Mouse (Mus musculus) regulatory T cell (primary cell): ENCODE data around the gene Nmnat1.
"Not testable (repeated sequence)": the region's sequence is repeated elsewhere in the genome, so short reads cannot be mapped to it uniquely, and the experiment has no call there.

Experiments used
- in situ Hi-C: fragments of 300-600 bp; cut with MboI, MseI; formaldehyde crosslinking; loops from one replicate; pipeline ENCODE4 v1.15.1; 2025; ENCODE audit warnings: high pct_unique_total_duplicates

The Nmnat1 gene

GRCm38 (mm10) chr4:149491151-149491550 lies 6.1 kb upstream of the Nmnat1 start:
- in situ Hi-C loops, result no loop called here

DNA sequence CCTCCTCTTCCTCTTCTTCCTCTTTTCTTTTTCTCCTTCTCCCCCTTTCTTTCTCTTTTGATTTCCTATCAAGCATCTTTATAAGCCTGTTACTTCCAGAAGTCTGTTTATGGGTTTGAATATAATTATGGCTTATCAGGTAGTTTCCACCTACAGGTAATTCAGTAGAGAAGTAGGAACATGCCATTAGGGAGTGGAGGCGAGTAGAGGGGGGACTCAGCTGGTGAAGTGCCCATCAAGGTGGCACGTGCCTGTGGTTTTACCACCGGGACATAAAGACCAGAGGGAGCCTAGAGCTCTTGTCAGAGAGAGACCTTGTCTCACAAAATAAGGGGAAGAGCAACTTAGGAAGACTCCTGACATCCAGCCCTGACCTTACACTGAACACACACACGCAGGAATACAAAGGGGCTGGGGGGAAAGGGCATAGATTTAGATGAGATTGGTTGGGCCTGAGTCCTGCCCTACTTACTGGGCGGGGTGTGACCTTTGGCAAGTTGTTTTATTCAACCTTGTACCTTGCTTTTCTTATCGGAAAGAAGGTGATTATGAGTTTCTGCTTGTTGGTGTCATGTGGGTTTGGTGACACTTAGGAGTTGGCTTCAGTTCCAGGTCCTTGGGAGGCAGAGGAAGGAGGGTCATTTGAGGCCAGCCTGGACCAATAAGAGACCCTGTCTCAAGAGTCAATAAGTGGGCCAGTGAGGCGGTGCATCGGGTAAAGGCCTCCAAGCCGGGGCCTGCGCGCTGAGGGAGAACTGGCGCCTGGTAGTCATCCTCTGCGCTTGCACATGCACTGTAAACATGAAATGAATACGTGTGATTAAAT lies 4.6 kb upstream of the Nmnat1 start:
- in situ Hi-C loops, result no loop called here

- in situ Hi-C loops, result no loop called here
These were observed 2.7 kb upstream of the Nmnat1 start for GRCm38 (mm10) chr4:149487729-149488128.

DNA sequence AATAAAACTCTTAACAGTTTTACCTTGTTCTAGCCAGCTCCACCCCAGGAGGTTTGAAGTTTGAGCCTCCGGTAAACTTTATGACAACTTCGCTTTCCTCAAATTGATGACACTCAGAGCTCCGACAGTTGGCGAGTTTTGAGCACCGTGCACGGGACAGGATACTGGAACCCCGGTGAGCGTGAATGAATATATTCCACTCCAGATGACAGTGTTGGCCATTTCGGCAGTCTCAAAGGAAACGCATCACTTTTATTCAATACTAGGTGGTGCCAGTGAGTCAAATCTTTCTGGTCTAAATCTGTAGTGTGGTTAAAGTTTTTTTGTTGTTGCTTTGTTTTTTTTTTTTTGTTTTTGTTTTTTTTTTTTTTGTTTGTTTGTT lies 814 bp upstream of the Nmnat1 start:
- in situ Hi-C loops, result no loop called here

- in situ Hi-C loops, result no loop called here
These were observed 436 bp downstream of the Nmnat1 start for GRCm38 (mm10) chr4:149484566-149484965.

DNA sequence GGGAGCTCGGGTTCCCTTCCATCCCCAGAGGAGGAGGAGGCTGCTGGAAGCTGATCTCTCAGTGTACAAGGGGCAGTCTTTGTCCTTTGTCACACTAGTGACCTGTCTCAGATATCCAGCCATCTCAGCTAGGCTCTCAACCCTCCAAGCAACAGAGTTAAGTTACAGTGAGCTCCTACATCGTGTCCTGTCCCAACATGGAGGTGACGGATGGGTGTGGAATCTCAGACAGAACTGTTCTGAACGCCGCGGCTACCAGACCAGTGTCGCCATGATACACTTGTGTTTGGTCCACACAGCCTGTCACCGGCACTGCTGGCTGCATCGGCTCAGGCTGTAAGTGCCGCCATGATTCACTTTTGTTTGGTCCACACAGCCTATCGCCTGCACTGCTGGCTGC lies 7.9 kb downstream of the Nmnat1 start, which contains the start of gene Tmem274:
Tmem274 (plus strand) TSS at position 301 of the 400 bp plus-strand sequence.
- in situ Hi-C loops, result no loop called here

DNA sequence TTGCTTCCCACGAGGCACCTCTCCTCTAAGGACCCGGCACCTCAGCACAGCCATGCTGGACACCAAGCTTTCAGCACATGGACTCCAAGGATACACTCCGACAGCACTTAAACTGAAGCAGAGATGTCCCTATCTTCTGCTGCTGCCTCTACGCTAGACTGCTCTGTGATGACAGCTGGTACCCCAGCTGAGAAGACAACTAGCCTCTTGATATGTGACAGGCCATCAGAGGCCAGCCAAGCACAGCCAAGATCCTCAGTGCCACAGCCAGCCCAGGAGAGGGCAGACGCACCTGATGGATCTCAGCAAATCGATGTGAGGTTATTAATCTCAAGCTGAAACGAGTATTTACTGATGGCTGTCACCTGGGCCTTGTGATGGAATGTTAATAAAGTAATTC lies 9.9 kb downstream of the Nmnat1 start:
- in situ Hi-C loops, result no loop called here

DNA sequence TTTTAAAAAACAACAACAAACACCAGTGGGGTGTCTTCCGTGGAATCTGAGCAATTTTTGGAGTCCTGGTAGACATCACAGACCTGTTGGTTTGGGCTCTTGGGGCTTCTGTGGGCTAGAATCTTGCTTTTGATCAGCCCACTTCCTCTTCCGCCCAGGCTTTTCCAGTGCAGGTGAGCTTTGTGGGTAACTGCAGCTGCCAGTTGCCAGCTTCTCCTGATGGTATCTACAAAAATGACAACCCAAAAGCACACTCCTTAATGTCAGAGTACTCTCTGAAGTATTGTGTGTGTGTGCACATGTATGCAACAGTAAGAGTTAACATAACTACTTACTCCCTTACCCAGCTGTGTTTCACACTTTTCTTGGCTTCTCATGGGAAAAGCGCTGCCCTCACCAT lies 15.4 kb downstream of the Nmnat1 start:
- in situ Hi-C loops, result no loop called here

DNA sequence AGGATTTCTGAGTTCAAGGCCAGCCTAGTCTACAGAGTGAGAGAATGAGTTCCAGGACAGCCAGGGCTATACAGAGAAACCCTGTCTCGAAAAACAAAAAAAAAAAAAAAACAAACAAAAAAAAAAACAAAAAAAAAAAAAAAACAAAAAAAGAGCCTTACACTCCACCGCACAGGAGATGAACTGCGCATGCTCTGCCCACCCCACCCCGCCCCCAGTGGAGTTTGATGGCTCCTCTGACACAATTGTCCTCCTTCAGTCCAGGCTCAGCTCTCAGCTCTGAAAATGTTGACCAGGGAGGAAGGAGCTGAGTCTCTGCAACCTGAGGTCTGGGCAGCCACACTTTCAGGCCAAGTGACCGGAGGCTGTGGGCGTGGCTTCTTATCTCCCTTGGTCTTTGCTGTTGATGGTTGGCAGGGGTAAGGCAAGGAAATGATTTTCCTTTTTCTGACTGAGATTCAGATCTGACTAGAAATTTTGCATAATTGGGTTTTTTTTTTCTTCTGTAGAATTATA lies 21.5 kb downstream of the Nmnat1 start:
- in situ Hi-C loops, result no loop called here

DNA sequence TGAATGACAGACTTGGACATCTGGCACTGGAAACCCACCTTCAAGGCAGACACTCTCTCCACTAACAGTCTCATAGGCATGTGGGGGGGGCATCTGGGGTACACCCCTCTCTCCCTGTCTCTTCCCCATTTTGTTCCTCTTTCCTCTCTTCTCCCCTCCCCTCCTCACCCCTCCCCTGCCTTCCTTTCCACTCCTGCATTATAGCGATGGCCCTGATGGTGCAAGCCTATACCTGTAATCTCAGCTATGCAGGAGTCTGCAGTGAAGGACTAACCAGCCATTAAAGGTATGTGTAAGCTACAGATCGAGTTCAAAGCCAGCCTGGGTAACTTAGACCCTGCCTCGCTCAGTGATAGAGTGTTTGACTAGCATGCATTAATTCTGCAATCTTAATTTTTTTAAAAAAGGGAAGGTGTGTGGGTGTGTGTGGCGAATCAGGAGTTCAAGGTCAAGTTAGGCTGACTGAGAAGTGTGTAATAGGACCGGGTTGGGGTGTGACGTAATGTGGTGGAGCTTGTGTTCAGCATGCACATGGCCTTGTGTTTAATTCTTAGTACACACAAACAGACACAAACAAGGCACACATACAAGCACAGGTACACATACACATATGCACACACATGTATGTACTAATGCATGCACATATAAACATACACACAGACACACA lies 22.6 kb downstream of the Nmnat1 start:
- in situ Hi-C loops, result no loop called here

GRCm38 (mm10) chr4:149461579-149462304 lies 23.3 kb downstream of the Nmnat1 start:
- in situ Hi-C loops, result no loop called here

- in situ Hi-C loops, result not testable (repeated sequence)
These were observed 24.5 kb downstream of the Nmnat1 start for GRCm38 (mm10) chr4:149460475-149460874.

GRCm38 (mm10) chr4:149459425-149459824 lies 25.6 kb downstream of the Nmnat1 start:
- in situ Hi-C loops, result no loop called here

DNA sequence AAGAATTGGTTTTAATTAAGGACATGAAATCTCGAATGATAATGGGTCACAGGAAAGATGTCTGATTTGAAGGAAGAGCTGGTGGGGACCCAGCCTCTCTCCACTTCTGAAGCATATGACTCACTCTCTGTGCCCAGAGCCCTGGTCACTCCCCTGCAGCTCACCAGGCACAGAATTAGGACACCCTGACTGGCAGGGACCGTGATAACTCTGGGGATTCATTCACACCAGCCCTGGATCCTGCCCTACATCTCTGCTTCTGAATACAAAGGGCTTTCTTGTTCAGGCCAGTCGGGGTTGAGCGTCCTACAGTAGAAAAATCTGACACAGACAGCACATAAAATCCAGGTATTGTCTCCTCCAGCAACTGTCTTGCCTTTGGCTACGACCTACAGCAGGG lies 26.5 kb downstream of the Nmnat1 start:
- in situ Hi-C loops, result no loop called here

GRCm38 (mm10) chr4:149457831-149458430 lies 27.1 kb downstream of the Nmnat1 start:
- in situ Hi-C loops, result no loop called here

- in situ Hi-C loops, result not testable (repeated sequence)
These were observed 27.8 kb downstream of the Nmnat1 start for GRCm38 (mm10) chr4:149457163-149457562.

DNA sequence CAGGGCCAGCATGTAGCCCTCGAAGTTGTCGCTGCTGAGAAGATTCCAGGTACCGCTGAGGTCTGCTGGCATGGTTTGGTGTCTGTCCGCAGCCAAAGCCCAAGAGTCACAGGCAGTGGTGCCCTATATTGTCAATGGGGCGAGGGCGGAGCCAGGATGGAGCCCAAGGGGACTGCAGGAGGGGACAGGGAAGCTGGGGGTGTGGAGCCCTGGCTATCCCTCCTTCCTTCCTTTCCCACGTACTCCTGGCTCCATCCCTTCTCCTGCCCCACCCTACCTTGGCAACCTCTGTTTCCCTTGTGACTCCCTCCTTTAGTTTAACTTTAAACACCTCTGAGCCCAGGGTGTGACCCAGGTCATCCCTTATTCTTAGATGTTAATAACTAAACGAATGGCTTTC lies 30.1 kb downstream of the Nmnat1 start, which contains the start of gene Rbp7:
Rbp7 (minus strand) TSS at position 100 of the 400 bp plus-strand sequence.
- in situ Hi-C loops, result no loop called here

GRCm38 (mm10) chr4:149454263-149454662 lies 30.7 kb downstream of the Nmnat1 start:
- in situ Hi-C loops, result no loop called here

GRCm38 (mm10) chr4:149453656-149454055 lies 31.3 kb downstream of the Nmnat1 start:
- in situ Hi-C loops, result no loop called here

DNA sequence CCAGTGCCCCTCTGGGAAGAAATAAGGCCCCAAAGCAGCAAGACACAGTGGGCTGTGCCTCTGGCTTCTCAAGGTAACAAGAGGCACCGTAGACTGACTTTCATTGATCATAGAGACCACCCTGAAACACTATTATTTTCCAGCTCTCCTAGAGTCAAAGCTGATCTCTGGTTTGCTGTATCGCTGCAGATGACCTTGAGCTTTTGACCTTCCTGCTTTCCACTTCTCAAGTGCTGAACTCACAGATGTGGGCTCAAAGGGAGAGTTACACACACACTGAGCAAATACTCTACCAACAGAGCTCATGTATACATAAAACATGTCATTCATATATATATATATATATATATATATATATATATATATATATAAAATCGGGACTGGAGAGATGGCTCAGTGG lies 34.4 kb downstream of the Nmnat1 start:
- in situ Hi-C loops, result no loop called here

DNA sequence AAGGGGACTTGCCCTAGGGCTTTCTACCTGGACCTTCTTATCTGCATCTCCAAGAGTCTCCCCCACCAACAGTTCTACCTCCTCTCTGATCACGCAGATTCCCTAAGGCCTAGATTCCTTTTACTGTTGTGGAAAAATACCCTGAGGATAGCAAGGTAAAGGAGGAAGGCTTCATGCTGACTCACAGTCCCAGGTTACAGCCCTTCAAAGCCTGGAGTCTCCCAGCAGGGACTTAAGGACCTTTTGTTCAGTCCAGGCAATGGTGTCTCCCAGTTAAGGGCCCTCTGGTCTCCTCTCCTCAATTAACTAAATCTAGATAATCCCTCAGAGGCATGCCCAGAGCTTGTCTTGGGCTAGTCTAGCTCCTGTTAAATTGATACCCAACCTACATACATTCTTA lies 38.7 kb downstream of the Nmnat1 start:
- in situ Hi-C loops, result no loop called here

DNA sequence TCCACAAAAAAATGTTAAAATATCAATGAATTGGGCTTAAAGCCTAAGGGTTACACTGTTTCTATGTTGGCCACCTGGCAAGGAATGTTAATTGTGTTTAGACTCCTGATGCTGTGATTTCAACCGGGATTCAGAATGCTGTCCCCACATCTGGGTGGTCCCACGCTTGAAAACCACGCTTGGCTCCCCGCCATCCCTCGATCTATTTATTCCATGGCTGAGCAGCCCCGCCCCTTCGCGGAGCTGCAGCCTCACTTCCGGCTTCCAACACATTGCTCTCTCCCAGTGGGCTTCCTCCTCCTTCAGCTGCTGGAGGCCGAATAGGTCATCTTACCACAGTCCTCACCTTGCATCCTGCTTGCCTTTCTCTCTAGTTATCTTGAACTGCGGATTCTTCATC lies 39.1 kb downstream of the Nmnat1 start:
- in situ Hi-C loops, result no loop called here
